Comparison of ENCODE assay signal across 8 mouse cellular contexts in genomic region chr9:44879694-44880271, GRCm38 (mm10). TPM values are rescaled to one million over a fixed set of nuclear protein-coding genes. Genes with fewer than 3 reads are reported as not detected.
DNase-seq lines count a peak whose midpoint lies in the region; ATAC-seq lines count a peak whose summit lies in the region.

No protein-coding gene starts in this region.

- under 1% methylated on average over 13 of the region's 13 CpGs for WGBS in intestine, embryonic 15.5 days
- under 1% methylated on average over 13 of the region's 13 CpGs for WGBS in midbrain, embryonic 14.5 days

- H3K27me3 ChIP-seq in intestine, embryonic 15.5 days (replicated peaks), result no peaks in the 10 kb centered on the region
- H3K27me3 ChIP-seq in midbrain, embryonic 14.5 days (ENCODE audit: control insufficient read depth, insufficient read depth, low read length), result no peaks in the 10 kb centered on the region

- peak overlapping the region; percentile 74 for H3K4me2 ChIP-seq in intestine, embryonic 15.5 days (replicated peaks)
- H3K4me2 ChIP-seq in midbrain, embryonic 14.5 days (ENCODE audit: low read length), result peak overlapping the region; percentile 90

- H3K9me3 ChIP-seq in intestine, embryonic 15.5 days, result no peaks in the 10 kb centered on the region
- no peaks in the 10 kb centered on the region for H3K9me3 ChIP-seq in midbrain, embryonic 14.5 days (ENCODE audit: control insufficient read depth, low read length)

- DNase-seq in kidney, adult 18-20 months, result peak; percentile 18
- no peak for DNase-seq in kidney, adult 8-10 months
- DNase-seq in MN1 (ENCODE audit: low spot score), result peak; percentile 44
- peak; percentile 58 for DNase-seq in midbrain, embryonic 14.5 days
- DNase-seq in thymus, postnatal 10 days (ENCODE audit: low spot score in 2 of 2), result peak; percentile 52 to 65

- peaks cover 46% of the 10 kb centered on the region for H3K4me1 ChIP-seq in intestine, embryonic 15.5 days (replicated peaks)
- peaks cover 39% of the 10 kb centered on the region for H3K4me1 ChIP-seq in midbrain, embryonic 14.5 days (ENCODE audit: control insufficient read depth, insufficient read depth, low read length)

- peak overlapping the region; percentile 97 for H3K9ac ChIP-seq in intestine, embryonic 15.5 days
- H3K9ac ChIP-seq in midbrain, embryonic 14.5 days (replicated peaks; ENCODE audit: low read length), result peak overlapping the region; percentile 94

- peak overlapping the region; percentile 90 for H3K27ac ChIP-seq in intestine, embryonic 15.5 days
- H3K27ac ChIP-seq in midbrain, embryonic 14.5 days (replicated peaks; ENCODE audit: low read depth, low read length), result peak overlapping the region; percentile 99

- 0 out of 2 replicates have a peak, but pooled peaks have one; percentile 4 for ATAC-seq in erythroblast, adult 5-6 weeks (replicated peaks; ENCODE audit: low FRiP score, poor library complexity, severe bottlenecking)
- ATAC-seq in intestine, embryonic 15.5 days, result no peak
- no peak for ATAC-seq in midbrain, embryonic 14.5 days (ENCODE audit: low FRiP score, low TSS enrichment)
- no peak for ATAC-seq in frontal cortex, adult (ENCODE audit: low TSS enrichment)

- H3K36me3 ChIP-seq in intestine, embryonic 15.5 days, result no peaks in the 10 kb centered on the region
- no peaks in the 10 kb centered on the region for H3K36me3 ChIP-seq in midbrain, embryonic 14.5 days (ENCODE audit: control insufficient read depth, insufficient read depth, low read length)

- peak overlapping the region; percentile 99 for H3K4me3 ChIP-seq in intestine, embryonic 15.5 days (replicated peaks)
- peak overlapping the region; percentile 99 for H3K4me3 ChIP-seq in midbrain, embryonic 14.5 days (replicated peaks; ENCODE audit: low read depth, low read length)

RNA-seq across cellular contexts. Expression of gene Kmt2a, which starts 1.3 kb away (rescaled TPM):
- total RNA-seq in erythroblast, adult 5-6 weeks (2015; ENCODE audit: low replicate concordance), result 15.8 and 32.8 TPM in 2 replicates
- total RNA-seq in erythroblast, adult 5-6 weeks (2017; ENCODE audit: low replicate concordance), result 6.0 and 7.8 TPM in 2 replicates
- 11.5 and 13.1 TPM in 2 replicates for polyA plus RNA-seq in intestine, embryonic 15.5 days (2015; fragmentation: Nextera tagmentation; extraction: Ambion mirVana)
- 21.0 and 22.2 TPM in 2 replicates for polyA plus RNA-seq in midbrain, embryonic 14.5 days (2014; fragmentation: Nextera tagmentation; extraction: Ambion mirVana)

RNA-seq across cellular contexts. Expression of gene Atp5l, which starts 40.8 kb away (rescaled TPM):
- total RNA-seq in erythroblast, adult 5-6 weeks (2015; ENCODE audit: low replicate concordance), result 219 and 228 TPM in 2 replicates
- 38.1 and 117 TPM in 2 replicates for total RNA-seq in erythroblast, adult 5-6 weeks (2017; ENCODE audit: low replicate concordance)
- polyA plus RNA-seq in intestine, embryonic 15.5 days (2015; fragmentation: Nextera tagmentation; extraction: Ambion mirVana), result 920 and 926 TPM in 2 replicates
- polyA plus RNA-seq in midbrain, embryonic 14.5 days (2014; fragmentation: Nextera tagmentation; extraction: Ambion mirVana), result 698 and 917 TPM in 2 replicates

Comparison
In these comparisons a context has a peak if more than half of its experiments do, and no peak if none do; other contexts are left out.
1. DNase-seq: peak in kidney, adult 18-20 months (single experiment), MN1 (single experiment), midbrain, embryonic 14.5 days (single experiment) and thymus, postnatal 10 days (2 of 2); none in kidney, adult 8-10 months (0 of 2).